Mouse (Mus musculus) stomach, postnatal 0 days (tissue): ENCODE measurements around the gene Iqch.

Source experiments
- CTCF ChIP-seq: IDR thresholded peaks from 2 replicates; pipeline ENCODE4 v1.5.1; 2016; ENCODE audit warnings: antibody characterized with exemption, low read depth, mild to moderate bottlenecking, moderate library complexity
- EP300 ChIP-seq: optimal IDR thresholded peaks from 2 replicates; pipeline ENCODE3; 2016; ENCODE audit warnings: antibody characterized with exemption

GRCm38 (mm10) chr9:63650905-63651304, 48.6 kb upstream of the Iqch start:
- TF ChIP-seq CTCF = no peak
- TF ChIP-seq EP300 = no peak
